Mouse (Mus musculus) liver, embryonic 13.5 days (tissue): Measurements from ENCODE around the gene Dzip1. TPM values are rescaled to one million over a fixed set of nuclear protein-coding genes. Genes with fewer than 3 reads are reported as not detected.

Source experiments
- ATAC-seq: fragments of 200-750 bp; cut with Nextera tagmentation; 2 replicates; pipeline ENCODE4 v1.8.0; 2017; ENCODE audit warnings: low read depth, mild to moderate bottlenecking, moderate number of reproducible peaks, moderate library complexity
- DNase-seq: peaks from one replicate; pipeline ENCODE4 v3.0.0; 2022
- H3K27ac ChIP-seq: fragments of 300-500 bp; sonication (generic); 2 replicates; pipeline ENCODE4 v1.5.1; 2015; ENCODE audit warnings: moderate library complexity, mild to moderate bottlenecking, inconsistent platforms
- H3K27me3 ChIP-seq: fragments of 300-500 bp; sonication (generic); 2 replicates; pipeline ENCODE4 v1.6.1; 2015; ENCODE audit warnings: mild to moderate bottlenecking, inconsistent platforms
- H3K36me3 ChIP-seq: fragments of 300-500 bp; sonication (generic); 2 replicates; pipeline ENCODE4 v1.6.1; 2015; ENCODE audit warnings: mild to moderate bottlenecking, inconsistent platforms
- H3K4me1 ChIP-seq: fragments of 300-500 bp; sonication (generic); replicated peaks from 2 replicates; pipeline ENCODE4 v1.6.1; 2015; ENCODE audit warnings: inconsistent platforms
- H3K4me2 ChIP-seq: fragments of 300-500 bp; sonication (generic); 2 replicates; pipeline ENCODE4 v1.6.1; 2015; ENCODE audit warnings: inconsistent platforms, mild to moderate bottlenecking, moderate library complexity
- H3K4me3 ChIP-seq: fragments of 300-500 bp; sonication (generic); replicated peaks from 2 replicates; pipeline ENCODE4 v1.5.1; 2015; ENCODE audit warnings: mild to moderate bottlenecking, inconsistent platforms
- H3K9ac ChIP-seq: fragments of 300-500 bp; sonication (generic); 2 replicates; pipeline ENCODE4 v1.6.1; 2015; ENCODE audit warnings: mild to moderate bottlenecking, inconsistent platforms
- H3K9me3 ChIP-seq: fragments of 300-500 bp; sonication (generic); replicated peaks from 2 replicates; pipeline ENCODE4 v1.6.1; 2016; ENCODE audit warnings: inconsistent platforms
- WGBS: fragments of 180-500 bp; shearing (Covaris S2); methylation state at CpG from one replicate; pipeline ENCODE4 v1.1.7; 2015; ENCODE audit not compliant: insufficient replicate concordance; 5-methylcytosine and 5-hydroxymethylcytosine counted together
- polyA plus RNA-seq: library from polyadenylated mRNA; unstranded; fragments of >200 nt; fragmentation: Nextera tagmentation; extraction: Ambion mirVana; gene quantifications from 2 replicates; pipeline ENCODE4 v1.2.1, GENCODE M21; 2015

Dzip1 gene
- 2.1 and 2.6 TPM in 2 replicates for polyA plus RNA-seq

GRCm38 (mm10) chr14:118924673-118925615 lies at the start of gene Dzip1:
TSS of gene Dzip1 (minus strand) at chr14:118925460.
- Histone ChIP-seq H3K4me2 (peak within 1 kb of the TSS; percentile 69), H3K9me3 (no peaks in the 10 kb centered on the region), H3K27me3 (peaks cover 74% of the 10 kb centered on the region), H3K9ac (no peak within 1 kb of the TSS), H3K36me3 (no peaks in the 10 kb centered on the region), H3K4me3 (peak within 1 kb of the TSS; percentile 52), H3K27ac (no peak within 1 kb of the TSS), H3K4me1 (peaks cover 23% of the 10 kb centered on the region)
- DNase-seq = no peak
- WGBS = 1% methylated on average over 55 of the region's 55 CpGs
- ATAC-seq = peak; percentile 34; the same call in 1 of the 2 replicates

GRCm38 (mm10) chr14:118972268-118972667 lies 47.0 kb upstream of the Dzip1 start:
- 85% methylated on average over 6 of the region's 6 CpGs for WGBS
- DNase-seq (no peak), ATAC-seq (no peak)
- Histone ChIP-seq H3K27ac (no peak overlapping the region), H3K4me3 (no peak overlapping the region), H3K4me2 (no peak overlapping the region), H3K4me1 (no peaks in the 10 kb centered on the region), H3K9ac (no peak overlapping the region), H3K27me3 (no peaks in the 10 kb centered on the region), H3K9me3 (no peaks in the 10 kb centered on the region), H3K36me3 (peaks cover 83% of the 10 kb centered on the region)

DNA sequence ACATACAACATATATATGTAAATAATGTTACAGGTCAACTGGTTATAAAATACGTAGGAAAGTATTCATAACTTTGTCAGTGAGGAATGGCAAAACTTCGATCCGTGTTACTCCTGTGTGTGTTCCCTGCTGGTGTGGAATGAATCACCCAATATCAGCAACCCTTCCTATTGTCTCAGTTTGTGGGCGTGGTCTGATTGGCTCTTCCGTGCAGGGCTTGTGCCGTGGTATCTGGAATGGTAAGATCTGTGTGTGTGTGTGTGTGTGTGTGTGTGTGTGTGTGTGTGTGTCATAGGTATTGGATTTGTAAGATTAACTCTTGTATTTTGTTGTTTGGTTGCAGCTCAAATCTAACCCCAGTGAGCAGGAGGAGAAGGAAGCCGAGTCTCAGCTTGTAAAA lies 42.4 kb upstream of the Dzip1 start:
- no peak overlapping the region for H3K4me3 ChIP-seq
- H3K9me3 ChIP-seq = no peaks in the 10 kb centered on the region
- no peak overlapping the region for H3K27ac ChIP-seq
- H3K4me2 ChIP-seq = no peak overlapping the region
- H3K27me3 ChIP-seq = no peaks in the 10 kb centered on the region
- 72% methylated on average over 7 of the region's 7 CpGs for WGBS
- DNase-seq (no peak), ATAC-seq (no peak)
- no peaks in the 10 kb centered on the region for H3K4me1 ChIP-seq
- H3K36me3 ChIP-seq = peaks cover 51% of the 10 kb centered on the region
- H3K9ac ChIP-seq = no peak overlapping the region

- ATAC-seq = no peak
- Histone ChIP-seq H3K9ac (no peak overlapping the region), H3K4me1 (no peaks in the 10 kb centered on the region), H3K36me3 (peaks cover 50% of the 10 kb centered on the region), H3K27me3 (no peaks in the 10 kb centered on the region), H3K9me3 (no peaks in the 10 kb centered on the region), H3K27ac (no peak overlapping the region), H3K4me3 (no peak overlapping the region), H3K4me2 (no peak overlapping the region)
- WGBS = 90% methylated on average over 4 of the region's 4 CpGs
- no peak for DNase-seq
Observed at GRCm38 (mm10) chr14:118965356-118966000, 40.2 kb upstream of the Dzip1 start.

GRCm38 (mm10) chr14:118958010-118958409 lies 32.8 kb upstream of the Dzip1 start:
- WGBS = 86% methylated on average over 3 of the region's 3 CpGs
- no peak overlapping the region for H3K27ac ChIP-seq
- DNase-seq (no peak), ATAC-seq (no peak)
- peaks cover 72% of the 10 kb centered on the region for H3K36me3 ChIP-seq
- H3K27me3 ChIP-seq = no peaks in the 10 kb centered on the region
- H3K4me3 ChIP-seq = no peak overlapping the region
- no peaks in the 10 kb centered on the region for H3K4me1 ChIP-seq
- no peak overlapping the region for H3K9ac ChIP-seq
- no peaks in the 10 kb centered on the region for H3K9me3 ChIP-seq
- H3K4me2 ChIP-seq = no peak overlapping the region

- Histone ChIP-seq H3K9me3 (no peaks in the 10 kb centered on the region), H3K9ac (no peak overlapping the region), H3K27me3 (no peaks in the 10 kb centered on the region), H3K4me1 (0 out of 2 replicates have a peak, but pooled peaks cover 6% of the 10 kb centered on the region), H3K27ac (no peak overlapping the region), H3K4me2 (no peak overlapping the region), H3K36me3 (peaks cover 27% of the 10 kb centered on the region), H3K4me3 (no peak overlapping the region)
- no peak for DNase-seq
- no peak for ATAC-seq
- WGBS = 84% methylated on average over 9 of the region's 9 CpGs
Observed at GRCm38 (mm10) chr14:118951912-118952583, 26.8 kb upstream of the Dzip1 start.

DNA sequence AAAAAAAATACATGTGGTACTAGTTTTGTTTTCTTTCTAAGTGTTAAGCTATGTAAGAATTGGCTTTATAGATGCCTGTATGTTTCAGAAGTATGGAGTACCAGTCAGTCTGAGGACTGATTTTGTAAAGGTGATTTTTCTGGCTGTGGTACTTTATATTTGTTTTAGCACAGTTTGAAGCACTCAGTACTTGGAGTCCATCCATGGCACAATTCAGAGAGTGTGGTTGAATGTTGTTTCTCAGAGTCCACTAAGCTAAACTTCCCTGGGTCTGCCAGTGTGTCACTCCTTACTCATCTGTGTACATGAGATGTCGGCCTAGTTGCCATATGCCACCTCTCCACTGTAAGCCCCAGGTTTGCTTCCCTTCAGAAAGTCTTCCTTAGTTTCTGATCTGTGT lies 23.6 kb upstream of the Dzip1 start:
- Histone ChIP-seq H3K27me3 (no peaks in the 10 kb centered on the region), H3K36me3 (peaks cover 8% of the 10 kb centered on the region), H3K9me3 (no peaks in the 10 kb centered on the region), H3K9ac (no peak overlapping the region), H3K27ac (no peak overlapping the region), H3K4me3 (no peak overlapping the region), H3K4me2 (no peak overlapping the region), H3K4me1 (peaks cover 17% of the 10 kb centered on the region)
- WGBS = 80% methylated on average over 1 of the region's 1 CpGs
- no peak for ATAC-seq
- DNase-seq = no peak

GRCm38 (mm10) chr14:118944702-118945101 lies 19.4 kb upstream of the Dzip1 start:
- Histone ChIP-seq H3K4me1 (peaks cover 41% of the 10 kb centered on the region), H3K4me3 (no peak overlapping the region), H3K9ac (no peak overlapping the region), H3K9me3 (no peaks in the 10 kb centered on the region), H3K36me3 (no peaks in the 10 kb centered on the region), H3K27me3 (no peaks in the 10 kb centered on the region), H3K27ac (no peak overlapping the region), H3K4me2 (no peak overlapping the region)
- DNase-seq = no peak
- WGBS = 62% methylated on average over 2 of the region's 2 CpGs
- ATAC-seq = no peak

DNA sequence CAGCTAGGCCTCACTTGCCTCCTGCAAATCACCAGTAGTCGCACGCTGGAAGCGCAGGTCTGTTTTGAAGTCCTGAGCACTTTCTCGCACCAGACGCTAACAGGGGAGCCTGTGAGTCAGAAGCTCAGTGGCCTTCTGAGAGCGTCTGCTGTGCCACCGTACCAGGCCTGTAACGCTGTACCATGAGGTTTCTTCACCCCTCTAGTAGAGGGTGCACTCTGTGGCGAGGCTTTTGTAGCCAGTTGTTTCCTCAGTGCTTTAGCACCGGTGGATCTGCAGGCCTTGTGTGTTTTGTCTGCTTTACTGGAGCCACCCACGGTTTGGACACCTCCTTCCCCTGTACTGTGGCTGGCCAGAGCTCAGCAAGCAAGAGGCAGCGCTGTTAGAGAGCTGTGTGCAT lies 16.8 kb upstream of the Dzip1 start:
- DNase-seq (no peak), ATAC-seq (no peak)
- Histone ChIP-seq H3K4me3 (no peak overlapping the region), H3K36me3 (no peaks in the 10 kb centered on the region), H3K4me1 (peaks cover 54% of the 10 kb centered on the region), H3K9me3 (no peaks in the 10 kb centered on the region), H3K9ac (no peak overlapping the region), H3K27me3 (no peaks in the 10 kb centered on the region), H3K4me2 (no peak overlapping the region), H3K27ac (no peak overlapping the region)
- 72% methylated on average over 12 of the region's 12 CpGs for WGBS

GRCm38 (mm10) chr14:118940796-118941495 lies 15.7 kb upstream of the Dzip1 start:
- Histone ChIP-seq H3K4me1 (peaks cover 61% of the 10 kb centered on the region), H3K27ac (no peak overlapping the region; the same call in 1 of the 2 replicates), H3K27me3 (no peaks in the 10 kb centered on the region), H3K9ac (no peak overlapping the region), H3K9me3 (no peaks in the 10 kb centered on the region), H3K4me3 (no peak overlapping the region), H3K36me3 (no peaks in the 10 kb centered on the region), H3K4me2 (no peak overlapping the region)
- WGBS = 79% methylated on average over 4 of the region's 4 CpGs
- ATAC-seq (no peak), DNase-seq (no peak)

GRCm38 (mm10) chr14:118938551-118938950 lies 13.3 kb upstream of the Dzip1 start:
- Histone ChIP-seq H3K9ac (peak overlapping the region; percentile 99), H3K27ac (peak overlapping the region; percentile 91), H3K4me2 (peak overlapping the region; percentile 92), H3K4me1 (peaks cover 62% of the 10 kb centered on the region), H3K9me3 (no peaks in the 10 kb centered on the region), H3K27me3 (no peaks in the 10 kb centered on the region), H3K36me3 (no peaks in the 10 kb centered on the region), H3K4me3 (peak overlapping the region; percentile 98)
- ATAC-seq (no peak), DNase-seq (no peak)
- WGBS = 2% methylated on average over 7 of the region's 7 CpGs
